Mouse (Mus musculus): ENCODE data around the gene Magi1. TPM values are rescaled to one million over a fixed set of nuclear protein-coding genes. Genes with fewer than 3 reads are reported as not detected.

Magi1 gene
- polyA plus RNA-seq, 1 experiment = 39.5 TPM

GRCm38 (mm10) chr6:93911420-93911819 lies 372.3 kb downstream of the Magi1 start:
- no peak overlapping the region for H3K27ac ChIP-seq (ENCODE audit: insufficient read depth, low read length)
- no peak for DNase-seq
- H3K4me1 ChIP-seq (ENCODE audit: control insufficient read depth, insufficient read depth, low read length) = no peaks in the 10 kb centered on the region
- H3K4me3 ChIP-seq (replicated peaks; ENCODE audit: insufficient read depth, low read depth, low read length) = no peak overlapping the region
- 92% methylated on average over 2 of the region's 2 CpGs for WGBS
- TF ChIP-seq POLR2A (IDR thresholded peaks at IDR 0.05; ENCODE audit: borderline replicate concordance, insufficient read depth, low read length) (no peak), CTCF (IDR thresholded peaks at IDR 0.05; ENCODE audit: borderline replicate concordance, insufficient read depth, low read depth, low read length) (no peak)
- no peaks in the 10 kb centered on the region for H3K27me3 ChIP-seq (ENCODE audit: control insufficient read depth, insufficient read depth, low read length)

- no peak for DNase-seq
- H3K4me3 ChIP-seq (replicated peaks; ENCODE audit: insufficient read depth, low read depth, low read length) = no peak overlapping the region
Measured at GRCm38 (mm10) chr6:93909976-93910375, 373.7 kb downstream of the Magi1 start.

GRCm38 (mm10) chr6:93904987-93905386 lies 378.7 kb downstream of the Magi1 start:
- Histone ChIP-seq H3K4me1 (ENCODE audit: control insufficient read depth, insufficient read depth, low read length) (no peaks in the 10 kb centered on the region), H3K4me3 (replicated peaks; ENCODE audit: insufficient read depth, low read depth, low read length) (no peak overlapping the region), H3K27ac (ENCODE audit: insufficient read depth, low read length) (no peak overlapping the region), H3K27me3 (ENCODE audit: control insufficient read depth, insufficient read depth, low read length) (no peaks in the 10 kb centered on the region)
- DNase-seq = no peak
- TF ChIP-seq CTCF (IDR thresholded peaks at IDR 0.05; ENCODE audit: borderline replicate concordance, insufficient read depth, low read depth, low read length) = no peak
- no peak for TF ChIP-seq POLR2A (IDR thresholded peaks at IDR 0.05; ENCODE audit: borderline replicate concordance, insufficient read depth, low read length)
- 84% methylated on average over 2 of the region's 2 CpGs for WGBS

More at GRCm38 (mm10) chr6:93909976-93910375, 373.7 kb downstream of the Magi1 start:
- 75% methylated on average over 4 of the region's 4 CpGs for WGBS
- H3K27ac ChIP-seq (ENCODE audit: insufficient read depth, low read length) = no peak overlapping the region
- no peaks in the 10 kb centered on the region for H3K4me1 ChIP-seq (ENCODE audit: control insufficient read depth, insufficient read depth, low read length)
- H3K27me3 ChIP-seq (ENCODE audit: control insufficient read depth, insufficient read depth, low read length) = no peaks in the 10 kb centered on the region
- TF ChIP-seq POLR2A (IDR thresholded peaks at IDR 0.05; ENCODE audit: borderline replicate concordance, insufficient read depth, low read length) (no peak), CTCF (IDR thresholded peaks at IDR 0.05; ENCODE audit: borderline replicate concordance, insufficient read depth, low read depth, low read length) (no peak)

- H3K4me3 ChIP-seq (replicated peaks; ENCODE audit: insufficient read depth, low read depth, low read length) = no peak overlapping the region
- no peak for DNase-seq
- no peak overlapping the region for H3K27ac ChIP-seq (ENCODE audit: insufficient read depth, low read length)
- TF ChIP-seq CTCF (IDR thresholded peaks at IDR 0.05; ENCODE audit: borderline replicate concordance, insufficient read depth, low read depth, low read length) (no peak), POLR2A (IDR thresholded peaks at IDR 0.05; ENCODE audit: borderline replicate concordance, insufficient read depth, low read length) (no peak)
- H3K4me1 ChIP-seq (ENCODE audit: control insufficient read depth, insufficient read depth, low read length) = peaks cover 4% of the 10 kb centered on the region; the same call in 1 of the 2 replicates
- 61% methylated on average over 2 of the region's 2 CpGs for WGBS
- H3K27me3 ChIP-seq (ENCODE audit: control insufficient read depth, insufficient read depth, low read length) = no peaks in the 10 kb centered on the region
Measured at GRCm38 (mm10) chr6:93902239-93902638, 381.5 kb downstream of the Magi1 start.

GRCm38 (mm10) chr6:93901408-93901807 lies 382.3 kb downstream of the Magi1 start:
- no peaks in the 10 kb centered on the region for H3K27me3 ChIP-seq (ENCODE audit: control insufficient read depth, insufficient read depth, low read length)
- no peak for DNase-seq
- H3K4me1 ChIP-seq (ENCODE audit: control insufficient read depth, insufficient read depth, low read length) = peaks cover 4% of the 10 kb centered on the region; the same call in 1 of the 2 replicates
- whole genome bisulfite sequencing = 97% methylated on average over 2 of the region's 2 CpGs
- H3K4me3 ChIP-seq (replicated peaks; ENCODE audit: insufficient read depth, low read depth, low read length) = no peak overlapping the region
- TF ChIP-seq CTCF (IDR thresholded peaks at IDR 0.05; ENCODE audit: borderline replicate concordance, insufficient read depth, low read depth, low read length) = no peak
- no peak for TF ChIP-seq POLR2A (IDR thresholded peaks at IDR 0.05; ENCODE audit: borderline replicate concordance, insufficient read depth, low read length)
- H3K27ac ChIP-seq (ENCODE audit: insufficient read depth, low read length) = no peak overlapping the region

GRCm38 (mm10) chr6:93897512-93897911 lies 386.2 kb downstream of the Magi1 start:
- no peak for DNase-seq
- Histone ChIP-seq H3K4me1 (ENCODE audit: control insufficient read depth, insufficient read depth, low read length) (peaks cover 4% of the 10 kb centered on the region; the same call in 1 of the 2 replicates), H3K4me3 (replicated peaks; ENCODE audit: insufficient read depth, low read depth, low read length) (no peak overlapping the region), H3K27me3 (ENCODE audit: control insufficient read depth, insufficient read depth, low read length) (no peaks in the 10 kb centered on the region), H3K27ac (ENCODE audit: insufficient read depth, low read length) (no peak overlapping the region)
- TF ChIP-seq POLR2A (IDR thresholded peaks at IDR 0.05; ENCODE audit: borderline replicate concordance, insufficient read depth, low read length) (no peak), CTCF (IDR thresholded peaks at IDR 0.05; ENCODE audit: borderline replicate concordance, insufficient read depth, low read depth, low read length) (no peak)
- WGBS = 36% methylated on average over 2 of the region's 2 CpGs

- Histone ChIP-seq H3K27me3 (ENCODE audit: control insufficient read depth, insufficient read depth, low read length) (no peaks in the 10 kb centered on the region), H3K4me1 (ENCODE audit: control insufficient read depth, insufficient read depth, low read length) (peaks cover 4% of the 10 kb centered on the region; the same call in 1 of the 2 replicates), H3K4me3 (replicated peaks; ENCODE audit: insufficient read depth, low read depth, low read length) (no peak overlapping the region), H3K27ac (ENCODE audit: insufficient read depth, low read length) (no peak overlapping the region)
- no peak for DNase-seq
- TF ChIP-seq POLR2A (IDR thresholded peaks at IDR 0.05; ENCODE audit: borderline replicate concordance, insufficient read depth, low read length) (no peak), CTCF (IDR thresholded peaks at IDR 0.05; ENCODE audit: borderline replicate concordance, insufficient read depth, low read depth, low read length) (no peak)
- WGBS = 76% methylated on average over 2 of the region's 2 CpGs
Measured at GRCm38 (mm10) chr6:93895721-93896120, 388.0 kb downstream of the Magi1 start.

GRCm38 (mm10) chr6:93893956-93894355 lies 389.8 kb downstream of the Magi1 start:
- no peak for TF ChIP-seq POLR2A (IDR thresholded peaks at IDR 0.05; ENCODE audit: borderline replicate concordance, insufficient read depth, low read length)
- TF ChIP-seq CTCF (IDR thresholded peaks at IDR 0.05; ENCODE audit: borderline replicate concordance, insufficient read depth, low read depth, low read length) = no peak
- WGBS = 90% methylated on average over 7 of the region's 7 CpGs
- no peak for DNase-seq

More at GRCm38 (mm10) chr6:93893956-93894355, 389.8 kb downstream of the Magi1 start:
- Histone ChIP-seq H3K27ac (ENCODE audit: insufficient read depth, low read length) (no peak overlapping the region), H3K4me3 (replicated peaks; ENCODE audit: insufficient read depth, low read depth, low read length) (no peak overlapping the region), H3K4me1 (ENCODE audit: control insufficient read depth, insufficient read depth, low read length) (peaks cover 7% of the 10 kb centered on the region; the same call in 1 of the 2 replicates), H3K27me3 (ENCODE audit: control insufficient read depth, insufficient read depth, low read length) (no peaks in the 10 kb centered on the region)

All from cerebellum, adult 2 months (tissue).